Mouse (Mus musculus) left cerebral cortex, adult 18-20 months (tissue): ENCODE results near the gene Plscr4. TPM values are rescaled to one million over a fixed set of nuclear protein-coding genes. Genes with fewer than 3 reads are reported as not detected.

Source experiments
- DNase-seq, 2 experiments: peaks; one replicate each; pipeline ENCODE4 v3.0.0; 2021 to 2022; ENCODE audit warnings: low spot score in 2 of 2, mixed read lengths in 1 of 2
- total RNA-seq, 2 experiments: library from RNA; stranded (reverse); gene quantifications; 2 replicates each; pipeline ENCODE4 v1.2.3; 2021

The Plscr4 gene
- total RNA-seq, 2 experiments from 2014 or later = 1.5 to 1.6 TPM

GRCm38 (mm10) chr9:92504256-92504655, 47.1 kb downstream of the Plscr4 start:
- no peak for DNase-seq

- DNase-seq = no peak
Observed at GRCm38 (mm10) chr9:92504889-92505288, 47.7 kb downstream of the Plscr4 start.

GRCm38 (mm10) chr9:92511696-92512095, 54.5 kb downstream of the Plscr4 start:
- DNase-seq = no peak

- no peak for DNase-seq
Observed at GRCm38 (mm10) chr9:92517036-92517435, 59.9 kb downstream of the Plscr4 start.

GRCm38 (mm10) chr9:92520751-92521150, 63.6 kb downstream of the Plscr4 start:
- DNase-seq = no peak

GRCm38 (mm10) chr9:92524506-92524905, 67.3 kb downstream of the Plscr4 start:
- no peak for DNase-seq

GRCm38 (mm10) chr9:92530055-92530454, 72.9 kb downstream of the Plscr4 start:
- DNase-seq = no peak

GRCm38 (mm10) chr9:92537735-92538134, 80.6 kb downstream of the Plscr4 start:
- peak in 1 of 2 experiments; percentile 14 for DNase-seq

- DNase-seq = no peak
Observed at GRCm38 (mm10) chr9:92538216-92538615, 81.0 kb downstream of the Plscr4 start.

Other genes starting within 250 kb of the Plscr4 start
- 1 to 10 TPM; 1.7 to 2.0 TPM for gene Plscr1, start 207.6 kb upstream of the Plscr4 start, total RNA-seq
- gene Plscr2, start 181.8 kb upstream of the Plscr4 start, total RNA-seq = 1 to 10 TPM; 2.8 to 3.9 TPM
- not detected for gene 1700057G04Rik, start 148.0 kb upstream of the Plscr4 start, total RNA-seq
- 1 to 10 TPM; 3.0 to 4.6 TPM for gene Plod2, start 84.8 kb downstream of the Plscr4 start, total RNA-seq